Mouse (Mus musculus) intestine, postnatal 0 days (tissue): ENCODE data around the gene Hdac9. TPM values are rescaled to one million over a fixed set of nuclear protein-coding genes. Genes with fewer than 3 reads are reported as not detected.
A peak's percentile ranks its signal among the peaks of the same experiment; 100 is the strongest.

ENCODE experiments used
- ATAC-seq: fragments of 200-750 bp; cut with Nextera tagmentation; 2 replicates; pipeline ENCODE4 v1.8.0; 2017; ENCODE audit warnings: mild to moderate bottlenecking, moderate TSS enrichment, moderate library complexity
- H3K27ac ChIP-seq: fragments of 300-500 bp; sonication (generic); 2 replicates; pipeline ENCODE4 v1.5.1; 2014; ENCODE audit warnings: mild to moderate bottlenecking, low read depth, low read length, moderate library complexity
- H3K27me3 ChIP-seq: fragments of 300-500 bp; sonication (generic); replicated peaks from 2 replicates; pipeline ENCODE4 v1.6.1; 2014; ENCODE audit warnings: low read length, mixed read lengths; ENCODE audit not compliant: control insufficient read depth, insufficient read depth
- H3K36me3 ChIP-seq: fragments of 300-500 bp; sonication (generic); 2 replicates; pipeline ENCODE4 v1.6.1; 2014; ENCODE audit warnings: mild to moderate bottlenecking, moderate library complexity; ENCODE audit not compliant: control insufficient read depth, insufficient read depth
- H3K4me1 ChIP-seq: fragments of 300-500 bp; sonication (generic); replicated peaks from 2 replicates; pipeline ENCODE4 v1.6.1; 2014; ENCODE audit warnings: antibody characterized with exemption, low read length, mixed read lengths; ENCODE audit not compliant: control insufficient read depth, insufficient read depth
- H3K4me2 ChIP-seq: fragments of 300-500 bp; sonication (generic); replicated peaks from 2 replicates; pipeline ENCODE4 v1.6.1; 2014; ENCODE audit warnings: low read depth, mild to moderate bottlenecking, moderate library complexity
- H3K4me3 ChIP-seq: fragments of 300-500 bp; sonication (generic); 2 replicates; pipeline ENCODE4 v1.5.1; 2014; ENCODE audit warnings: low read depth, low read length
- H3K9ac ChIP-seq: fragments of 300-500 bp; sonication (generic); 2 replicates; pipeline ENCODE4 v1.6.1; 2014; ENCODE audit warnings: mild to moderate bottlenecking, low read depth, low read length
- H3K9me3 ChIP-seq: fragments of 300-500 bp; sonication (generic); 2 replicates; pipeline ENCODE4 v1.6.1; 2016; ENCODE audit warnings: mixed run types; ENCODE audit not compliant: control insufficient read depth
- CTCF ChIP-seq: sonication (generic); IDR thresholded peaks from 2 replicates; pipeline ENCODE4 v1.5.1; 2016; ENCODE audit warnings: low read depth, mild to moderate bottlenecking, control low read depth, antibody characterized with exemption, moderate library complexity
- WGBS: fragments of 180-500 bp; shearing (Covaris S2); extraction: QIAGEN DNeasy Blood & Tissue Kit; methylation state at CpG from one replicate; pipeline ENCODE4 v1.1.7; 2014; 5-methylcytosine and 5-hydroxymethylcytosine counted together
- polyA plus RNA-seq: library from polyadenylated mRNA; unstranded; fragments of >200 nt; fragmentation: Nextera tagmentation; extraction: Ambion mirVana; gene quantifications from 2 replicates; pipeline ENCODE4 v1.2.1, GENCODE M21; 2015

The Hdac9 gene
- polyA plus RNA-seq, 1 experiment from 2014 or later, result 1.4 TPM

DNA sequence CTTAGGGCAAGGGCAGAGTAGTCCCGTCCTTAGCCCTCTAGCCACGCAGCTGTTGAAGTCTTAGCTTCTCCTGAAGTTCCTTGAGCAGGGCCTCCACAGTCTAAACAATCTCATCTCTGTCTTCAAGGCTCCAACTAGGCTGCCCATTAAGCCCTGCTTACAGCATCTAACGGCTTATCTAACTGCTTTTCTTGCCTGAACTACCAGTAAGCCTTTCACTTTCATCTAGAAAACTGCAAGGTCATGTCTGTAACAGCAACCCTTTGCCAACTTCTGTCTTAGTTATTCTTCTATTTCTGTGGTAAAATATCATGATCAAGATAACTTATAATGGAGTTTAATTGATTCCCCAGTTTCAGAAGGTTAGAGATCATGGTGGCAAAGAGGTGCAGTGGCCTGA lies 704.7 kb downstream of the Hdac9 start:
- H3K4me2 ChIP-seq, result no peak overlapping the region
- 51% methylated on average over 3 of the region's 3 CpGs for WGBS
- H3K4me3 ChIP-seq, result no peak overlapping the region
- H3K36me3 ChIP-seq, result no peaks in the 10 kb centered on the region
- no peak for ATAC-seq
- no peak overlapping the region for H3K27ac ChIP-seq
- no peaks in the 10 kb centered on the region for H3K4me1 ChIP-seq
- no peaks in the 10 kb centered on the region for H3K27me3 ChIP-seq
- H3K9me3 ChIP-seq, result no peaks in the 10 kb centered on the region
- TF ChIP-seq CTCF, result no peak
- no peak overlapping the region for H3K9ac ChIP-seq

DNA sequence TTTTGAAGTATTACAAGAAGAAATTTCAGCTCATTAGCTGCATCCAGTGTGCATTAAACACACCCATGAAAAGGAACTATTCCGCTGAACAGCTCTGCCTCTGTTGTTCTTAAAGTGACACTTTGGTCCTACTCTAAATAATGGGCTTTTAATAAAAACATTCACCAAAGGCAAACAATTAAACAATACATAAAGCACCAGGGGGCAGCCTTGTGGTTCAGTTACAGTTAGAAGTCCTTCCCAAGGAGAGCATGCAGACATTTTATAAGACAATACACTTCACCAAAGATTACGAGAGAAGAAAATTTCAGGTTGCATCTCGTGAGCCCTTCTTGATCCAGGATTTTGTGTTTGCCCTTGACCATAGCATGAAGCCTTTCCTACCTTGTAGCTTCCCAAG lies 715.4 kb downstream of the Hdac9 start:
- Histone ChIP-seq H3K4me2 (no peak overlapping the region), H3K27ac (no peak overlapping the region), H3K4me1 (no peaks in the 10 kb centered on the region), H3K27me3 (no peaks in the 10 kb centered on the region), H3K36me3 (no peaks in the 10 kb centered on the region), H3K9me3 (no peaks in the 10 kb centered on the region), H3K4me3 (no peak overlapping the region), H3K9ac (no peak overlapping the region)
- ATAC-seq, result no peak
- WGBS, result 85% methylated on average over 3 of the region's 3 CpGs
- peak; percentile 39 for TF ChIP-seq CTCF

DNA sequence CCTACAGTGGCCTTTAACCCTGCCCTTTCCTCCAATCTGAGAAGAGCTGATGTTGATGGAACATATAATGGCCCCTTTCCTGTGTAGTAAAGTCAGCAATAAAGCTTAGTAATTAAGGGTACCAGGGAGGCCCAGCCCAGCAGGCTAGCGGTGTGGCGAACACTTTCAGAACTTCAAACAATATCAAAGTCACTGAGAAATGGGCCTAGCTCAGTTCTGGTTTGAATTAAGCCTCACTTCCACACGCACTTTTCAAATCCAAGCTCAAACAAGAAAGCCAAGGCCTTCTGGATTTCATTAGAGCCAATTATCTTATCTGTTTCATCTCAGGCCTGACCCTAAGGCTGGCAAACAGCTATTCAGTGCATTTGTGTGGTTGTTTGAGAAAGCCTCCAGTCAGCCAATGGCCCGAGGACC lies 716.9 kb downstream of the Hdac9 start:
- Histone ChIP-seq H3K9me3 (no peaks in the 10 kb centered on the region), H3K4me1 (no peaks in the 10 kb centered on the region), H3K9ac (no peak overlapping the region), H3K27ac (no peak overlapping the region), H3K36me3 (no peaks in the 10 kb centered on the region), H3K4me2 (no peak overlapping the region), H3K4me3 (no peak overlapping the region), H3K27me3 (no peaks in the 10 kb centered on the region)
- no peak for TF ChIP-seq CTCF
- no peak for ATAC-seq
- 40% methylated on average over 4 of the region's 4 CpGs for WGBS

- Histone ChIP-seq H3K27me3 (no peaks in the 10 kb centered on the region), H3K4me3 (no peak overlapping the region), H3K4me2 (no peak overlapping the region), H3K36me3 (no peaks in the 10 kb centered on the region), H3K9ac (no peak overlapping the region), H3K27ac (no peak overlapping the region), H3K9me3 (no peaks in the 10 kb centered on the region), H3K4me1 (no peaks in the 10 kb centered on the region)
- no peak for TF ChIP-seq CTCF
- no peak for ATAC-seq
These were observed 721.6 kb downstream of the Hdac9 start for GRCm38 (mm10) chr12:34195155-34195828.

- Histone ChIP-seq H3K36me3 (no peaks in the 10 kb centered on the region), H3K27me3 (no peaks in the 10 kb centered on the region), H3K4me2 (no peak overlapping the region), H3K4me3 (no peak overlapping the region), H3K9me3 (no peaks in the 10 kb centered on the region), H3K4me1 (no peaks in the 10 kb centered on the region), H3K27ac (no peak overlapping the region), H3K9ac (no peak overlapping the region)
- WGBS, result 94% methylated on average over 4 of the region's 4 CpGs
- TF ChIP-seq CTCF, result no peak
- no peak for ATAC-seq
These were observed 722.8 kb downstream of the Hdac9 start for GRCm38 (mm10) chr12:34194116-34194515.

DNA sequence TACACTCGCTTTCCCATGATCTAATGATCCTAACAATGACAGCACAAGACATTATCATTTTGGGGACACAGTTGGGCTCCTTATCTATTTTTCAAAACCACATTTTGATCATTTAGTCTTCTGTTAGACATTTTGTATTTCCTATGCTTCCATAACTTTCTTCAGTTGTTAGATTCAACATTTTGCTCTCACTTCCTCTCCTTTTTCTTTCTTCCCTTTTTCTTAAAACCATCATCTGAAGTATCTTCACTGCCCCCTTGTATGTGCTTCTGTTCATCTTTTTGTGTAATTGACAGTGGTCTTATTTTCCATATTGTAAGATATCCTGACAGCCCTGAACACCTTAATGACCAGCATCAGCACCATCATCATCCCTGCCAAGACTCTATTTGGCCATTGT lies 725.6 kb downstream of the Hdac9 start:
- no peaks in the 10 kb centered on the region for H3K9me3 ChIP-seq
- H3K27me3 ChIP-seq, result no peaks in the 10 kb centered on the region
- H3K4me2 ChIP-seq, result no peak overlapping the region
- H3K27ac ChIP-seq, result no peak overlapping the region
- no peak for TF ChIP-seq CTCF
- WGBS, result 88% methylated on average over 1 of the region's 1 CpGs
- H3K4me3 ChIP-seq, result no peak overlapping the region
- no peak for ATAC-seq
- no peaks in the 10 kb centered on the region for H3K36me3 ChIP-seq
- no peaks in the 10 kb centered on the region for H3K4me1 ChIP-seq
- no peak overlapping the region for H3K9ac ChIP-seq

DNA sequence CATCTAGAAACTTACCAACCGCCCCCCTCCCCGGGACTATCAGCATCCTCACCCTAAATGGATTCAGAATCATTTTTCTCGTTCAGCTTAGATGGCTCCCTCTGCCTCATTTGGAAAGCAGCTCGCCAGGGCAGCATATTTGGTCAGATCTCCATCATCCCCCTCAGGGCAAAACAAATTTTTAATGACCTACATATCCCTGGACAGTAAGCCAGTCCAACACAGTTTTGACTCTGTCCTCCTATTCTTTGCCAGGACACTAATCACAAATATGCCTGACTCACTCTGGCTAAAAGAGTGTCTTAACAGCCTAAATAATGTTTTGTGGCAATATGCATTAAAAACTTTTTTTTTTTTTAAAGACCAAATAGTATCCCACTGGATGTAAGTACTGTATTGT lies 738.0 kb downstream of the Hdac9 start:
- Histone ChIP-seq H3K9me3 (no peaks in the 10 kb centered on the region), H3K4me2 (no peak overlapping the region), H3K27ac (no peak overlapping the region), H3K36me3 (no peaks in the 10 kb centered on the region), H3K9ac (no peak overlapping the region), H3K4me3 (no peak overlapping the region), H3K4me1 (no peaks in the 10 kb centered on the region), H3K27me3 (no peaks in the 10 kb centered on the region)
- 83% methylated on average over 4 of the region's 4 CpGs for WGBS
- no peak for TF ChIP-seq CTCF
- ATAC-seq, result no peak
